Mouse (Mus musculus) embryonic fibroblast, embryonic 13.5 days (primary cell): Measurements from ENCODE around the gene Emilin3.
"Not testable (repeated sequence)": the region's sequence is repeated elsewhere in the genome, so short reads cannot be mapped to it uniquely, and the experiment has no call there.

Source experiments
- CTCF ChIP-seq: IDR thresholded peaks from 2 replicates; pipeline ENCODE4 v1.5.1; 2011; ENCODE audit warnings: mild to moderate bottlenecking, control low read depth, low read length, moderate library complexity, borderline replicate concordance; ENCODE audit not compliant: insufficient read depth
- POLR2A ChIP-seq: IDR thresholded peaks from 2 replicates; pipeline ENCODE4 v1.6.1; 2011; ENCODE audit warnings: low read depth, mild to moderate bottlenecking, control low read depth, low read length, moderate library complexity

GRCm38 (mm10) chr2:160957801-160958200, 45.7 kb upstream of the Emilin3 start:
- TF ChIP-seq CTCF, POLR2A: not testable (repeated sequence)
